Mouse (Mus musculus) limb, embryonic 12.5 days (tissue): ENCODE data around the gene Gm3115. TPM values are rescaled to one million over a fixed set of nuclear protein-coding genes. Genes with fewer than 3 reads are reported as not detected.
"Not testable (repeated sequence)": the region's sequence is repeated elsewhere in the genome, so short reads cannot be mapped to it uniquely, and the experiment has no call there.

Source experiments
- ATAC-seq: fragments of 200-750 bp; cut with Nextera tagmentation; 2 replicates; pipeline ENCODE4 v1.8.0; 2017; ENCODE audit warnings: low read depth, moderate TSS enrichment; ENCODE audit not compliant: insufficient number of reproducible peaks, insufficient read depth, low FRiP score, low TSS enrichment
- H3K27ac ChIP-seq: fragments of 300-500 bp; sonication (generic); 2 replicates; pipeline ENCODE4 v1.5.1; 2016; ENCODE audit warnings: mild to moderate bottlenecking, moderate library complexity
- H3K27me3 ChIP-seq: fragments of 300-500 bp; sonication (generic); 2 replicates; pipeline ENCODE4 v1.6.1; 2016; ENCODE audit warnings: mild to moderate bottlenecking, moderate library complexity
- H3K36me3 ChIP-seq: fragments of 300-500 bp; sonication (generic); 2 replicates; pipeline ENCODE4 v1.6.1; 2016; ENCODE audit warnings: mild to moderate bottlenecking, moderate library complexity
- H3K4me1 ChIP-seq: fragments of 300-500 bp; sonication (generic); replicated peaks from 2 replicates; pipeline ENCODE4 v1.6.1; 2016
- H3K4me2 ChIP-seq: fragments of 300-500 bp; sonication (generic); 2 replicates; pipeline ENCODE4 v1.6.1; 2016; ENCODE audit warnings: mild to moderate bottlenecking, moderate library complexity
- H3K4me3 ChIP-seq: fragments of 300-500 bp; sonication (generic); replicated peaks from 2 replicates; pipeline ENCODE4 v1.5.1; 2016; ENCODE audit warnings: mild to moderate bottlenecking
- H3K9ac ChIP-seq: fragments of 300-500 bp; sonication (generic); replicated peaks from 2 replicates; pipeline ENCODE4 v1.6.1; 2016; ENCODE audit warnings: mild to moderate bottlenecking, moderate library complexity
- H3K9me3 ChIP-seq: fragments of 300-500 bp; sonication (generic); 2 replicates; pipeline ENCODE4 v1.6.1; 2016; ENCODE audit warnings: mild to moderate bottlenecking, moderate library complexity
- WGBS: fragments of 180-500 bp; shearing (Covaris S2); methylation state at CpG from one replicate; pipeline ENCODE4 v1.1.7; 2016; 5-methylcytosine and 5-hydroxymethylcytosine counted together
- polyA plus RNA-seq: library from polyadenylated mRNA; unstranded; fragments of >200 nt; fragmentation: Nextera tagmentation; extraction: Ambion mirVana; gene quantifications from 2 replicates; pipeline ENCODE4 v1.2.1, GENCODE M21; 2016

Gene Gm3115
- not detected in 2 replicates for polyA plus RNA-seq

- WGBS, result 43% methylated on average over 3 of the region's 3 CpGs
- not testable (repeated sequence) for H3K4me3 ChIP-seq, H3K9ac ChIP-seq, ATAC-seq, H3K4me1 ChIP-seq, H3K9me3 ChIP-seq, H3K27ac ChIP-seq, H3K36me3 ChIP-seq, H3K4me2 ChIP-seq, H3K27me3 ChIP-seq
These were observed at the start of gene Gm3115 for GRCm38 (mm10) chr14:4083820-4084219. Gm3115 (plus strand) TSS chr14:4084120.

GRCm38 (mm10) chr14:4110426-4110825, 26.5 kb downstream of the Gm3115 start, which contains the start of gene Gm8108:
Gm8108 (plus strand) TSS chr14:4110526.
- H3K4me1 ChIP-seq, ATAC-seq, H3K27me3 ChIP-seq, H3K9me3 ChIP-seq, H3K9ac ChIP-seq, H3K27ac ChIP-seq, H3K36me3 ChIP-seq: not testable (repeated sequence)
- Histone ChIP-seq H3K4me2 (peak within 1 kb of the TSS; percentile 57), H3K4me3 (peak within 1 kb of the TSS; percentile 42)
- WGBS, result 2% methylated on average over 34 of the region's 37 CpGs

GRCm38 (mm10) chr14:4141646-4142045, 57.7 kb downstream of the Gm3115 start:
- not testable (repeated sequence) for H3K27ac ChIP-seq, H3K4me3 ChIP-seq, H3K9me3 ChIP-seq, H3K4me2 ChIP-seq, H3K9ac ChIP-seq, H3K4me1 ChIP-seq, H3K36me3 ChIP-seq, H3K27me3 ChIP-seq, ATAC-seq
- WGBS, result 93% methylated on average over 4 of the region's 4 CpGs

Other genes with a start within 250 kb of the Gm3115 start
- gene Gm3033, start 237.9 kb upstream of the Gm3115 start, polyA plus RNA-seq, result not detected in 2 replicates
- 0.13 TPM in 1 of 2 replicates, not detected in the other for gene Gm2916, start 199.9 kb upstream of the Gm3115 start, polyA plus RNA-seq
- not detected in 2 replicates for gene Gm3029, start 152.4 kb upstream of the Gm3115 start, polyA plus RNA-seq
- gene Gm3095, start 120.6 kb upstream of the Gm3115 start, polyA plus RNA-seq, result not detected in 2 replicates
- not detected in 2 replicates for gene Gm3099, start 85.7 kb upstream of the Gm3115 start, polyA plus RNA-seq
- gene Gm5796, start 60.2 kb upstream of the Gm3115 start, polyA plus RNA-seq, result 0.40 and 0.60 TPM in 2 replicates
- 0.78 and 1.2 TPM in 2 replicates for gene Gm8108, start 26.4 kb downstream of the Gm3115 start, polyA plus RNA-seq
- not detected in 2 replicates for gene Gm3127, start 80.9 kb downstream of the Gm3115 start, polyA plus RNA-seq
- gene Gm2974, start 98.5 kb downstream of the Gm3115 start, polyA plus RNA-seq, result 0.31 and 0.50 TPM in 2 replicates
- gene Gm3138, start 165.5 kb downstream of the Gm3115 start, polyA plus RNA-seq, result not detected in 2 replicates
- not detected in 2 replicates for gene Gm3149, start 233.2 kb downstream of the Gm3115 start, polyA plus RNA-seq